Mouse (Mus musculus): ENCODE results near the gene Jmjd8. TPM values are rescaled to one million over a fixed set of nuclear protein-coding genes. Genes with fewer than 3 reads are reported as not detected.

Gene Jmjd8
- polyA plus RNA-seq, 1 experiment from 2014 or later, result 52.0 TPM

DNA sequence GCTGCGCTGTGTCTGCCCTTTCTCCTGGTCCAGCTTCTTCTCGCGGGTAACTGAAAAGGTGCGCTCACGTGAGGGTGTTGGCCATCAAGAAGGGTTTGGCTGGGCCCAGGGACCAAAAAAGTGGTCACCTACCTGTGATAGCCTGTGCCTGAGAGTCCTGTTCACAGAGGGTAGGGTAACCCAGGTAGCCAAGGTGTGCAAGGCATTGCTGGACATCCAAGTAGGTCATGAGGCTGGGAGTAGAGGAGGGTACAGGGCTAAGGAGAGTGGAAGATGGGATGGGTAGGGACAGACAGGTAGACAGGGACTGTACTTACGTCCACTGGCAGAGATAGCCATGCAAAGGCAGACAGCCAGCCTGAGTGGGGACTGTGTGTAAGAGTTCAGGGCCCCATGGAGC lies 11.9 kb downstream of the Jmjd8 start:
- ATAC-seq, result no peak
- Histone ChIP-seq H3K27ac (ENCODE audit: low read length) (no peak overlapping the region), H3K9me3 (replicated peaks; ENCODE audit: control insufficient read depth, low read length, poor library complexity, severe bottlenecking) (no peaks in the 10 kb centered on the region), H3K4me1 (ENCODE audit: control insufficient read depth, insufficient read depth, low read length) (peaks cover 37% of the 10 kb centered on the region), H3K36me3 (ENCODE audit: control insufficient read depth, insufficient read depth, low read length) (peaks cover 32% of the 10 kb centered on the region), H3K9ac (ENCODE audit: low read depth, low read length) (no peak overlapping the region), H3K27me3 (ENCODE audit: control insufficient read depth, insufficient read depth, low read depth, low read length) (no peaks in the 10 kb centered on the region), H3K4me3 (ENCODE audit: low read depth, low read length) (no peak overlapping the region), H3K4me2 (ENCODE audit: low read length) (no peak overlapping the region)
- 98% methylated on average over 6 of the region's 6 CpGs for WGBS

DNA sequence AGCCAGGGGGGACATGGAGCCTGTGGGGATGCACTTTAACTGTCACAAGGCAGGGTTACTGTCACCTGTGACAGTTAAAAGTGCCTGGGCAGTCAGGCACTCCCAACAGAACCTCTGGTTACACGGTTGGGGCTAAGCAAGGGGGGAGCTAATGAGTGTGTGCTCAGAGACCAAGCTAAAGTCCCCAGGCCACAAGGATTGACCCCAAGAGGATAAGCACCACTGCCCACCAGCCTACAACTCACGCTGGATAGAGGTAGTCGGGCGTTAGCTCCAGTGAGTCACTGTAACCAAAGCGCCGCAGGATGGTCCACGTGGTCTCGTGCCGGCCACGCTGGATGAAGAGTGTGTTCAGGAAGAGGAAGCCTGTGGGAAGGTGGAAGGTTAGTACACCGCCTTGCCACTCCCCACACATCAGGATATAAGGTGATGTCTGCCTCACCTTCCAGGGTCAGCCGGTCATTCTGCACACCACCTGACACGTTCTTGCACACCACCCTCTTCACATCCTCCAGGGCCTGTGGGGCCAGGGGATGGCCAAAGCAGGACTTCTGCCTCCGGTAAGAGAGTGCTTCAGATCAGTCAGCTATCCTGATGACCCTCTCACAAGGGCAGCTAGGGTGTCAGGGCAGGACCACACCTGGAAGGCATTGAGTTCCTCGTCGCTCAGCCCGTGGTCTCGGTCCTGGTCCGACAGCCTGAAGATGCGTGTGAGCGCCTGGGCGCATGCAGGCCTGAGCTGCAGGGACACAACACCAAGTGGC lies 12.6 kb downstream of the Jmjd8 start, which contains the start of gene Gm20683:
TSS of gene Gm20683 (minus strand) at position 647 of the 764 bp plus-strand sequence.
- Histone ChIP-seq H3K4me1 (ENCODE audit: control insufficient read depth, insufficient read depth, low read length) (peaks cover 29% of the 10 kb centered on the region), H3K9me3 (replicated peaks; ENCODE audit: control insufficient read depth, low read length, poor library complexity, severe bottlenecking) (no peaks in the 10 kb centered on the region), H3K4me3 (ENCODE audit: low read depth, low read length) (no peak within 1 kb of the TSS), H3K27me3 (ENCODE audit: control insufficient read depth, insufficient read depth, low read depth, low read length) (no peaks in the 10 kb centered on the region), H3K9ac (ENCODE audit: low read depth, low read length) (no peak within 1 kb of the TSS), H3K36me3 (ENCODE audit: control insufficient read depth, insufficient read depth, low read length) (peaks cover 32% of the 10 kb centered on the region), H3K4me2 (ENCODE audit: low read length) (no peak within 1 kb of the TSS), H3K27ac (ENCODE audit: low read length) (no peak within 1 kb of the TSS)
- no peak for ATAC-seq
- 94% methylated on average over 22 of the region's 22 CpGs for WGBS

DNA sequence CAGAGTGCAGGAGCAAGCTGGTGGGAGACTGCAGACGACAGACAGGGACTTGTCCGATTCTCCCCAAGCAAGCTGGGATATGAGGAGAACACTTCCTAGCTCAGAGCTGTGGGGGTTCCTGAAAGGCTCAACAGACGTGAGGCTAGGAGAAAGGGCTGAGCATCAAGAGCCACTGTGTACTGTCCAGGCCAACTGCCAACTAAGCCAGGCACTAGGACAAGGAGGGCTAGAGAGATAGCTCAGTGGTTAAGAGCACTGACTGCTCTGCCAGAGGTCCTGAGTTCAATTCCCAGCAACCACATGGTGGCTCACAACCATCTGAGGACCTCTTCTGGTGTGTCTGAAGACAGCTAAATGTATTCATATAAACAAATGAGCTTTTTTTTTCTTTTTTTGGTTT lies 13.8 kb downstream of the Jmjd8 start:
- 84% methylated on average over 3 of the region's 3 CpGs for WGBS

DNA sequence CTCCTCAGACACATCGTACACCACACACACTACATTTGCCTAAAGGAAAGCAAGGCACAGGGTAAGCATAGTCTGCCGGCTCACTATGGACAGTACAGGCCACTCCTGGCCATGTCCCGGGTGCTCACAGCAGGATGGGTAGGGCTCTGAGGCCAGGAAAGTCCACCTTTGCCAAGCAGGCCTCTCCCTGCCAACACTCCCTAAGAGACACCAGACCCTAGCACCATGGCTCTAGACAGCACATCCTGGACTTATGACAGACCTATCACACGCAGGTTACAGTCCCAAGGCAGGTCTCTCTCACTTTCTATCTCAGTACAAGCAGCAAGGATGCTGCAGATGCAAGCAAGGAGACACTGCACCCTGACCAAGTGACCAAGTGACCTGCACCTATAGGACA lies 14.5 kb downstream of the Jmjd8 start:
- Histone ChIP-seq H3K36me3 (ENCODE audit: control insufficient read depth, insufficient read depth, low read length) (peaks cover 34% of the 10 kb centered on the region), H3K27me3 (ENCODE audit: control insufficient read depth, insufficient read depth, low read depth, low read length) (no peaks in the 10 kb centered on the region), H3K9me3 (replicated peaks; ENCODE audit: control insufficient read depth, low read length, poor library complexity, severe bottlenecking) (no peaks in the 10 kb centered on the region), H3K4me3 (ENCODE audit: low read depth, low read length) (no peak overlapping the region; the same call in 1 of the 2 replicates), H3K9ac (ENCODE audit: low read depth, low read length) (peak overlapping the region; percentile 84; the same call in 1 of the 2 replicates), H3K27ac (ENCODE audit: low read length) (no peak overlapping the region), H3K4me1 (ENCODE audit: control insufficient read depth, insufficient read depth, low read length) (peaks cover 15% of the 10 kb centered on the region), H3K4me2 (ENCODE audit: low read length) (peak overlapping the region; percentile 95)
- ATAC-seq, result no peak
- 95% methylated on average over 4 of the region's 4 CpGs for WGBS

More for the DNA sequence above, 13.8 kb downstream of the Jmjd8 start:
- Histone ChIP-seq H3K4me1 (ENCODE audit: control insufficient read depth, insufficient read depth, low read length) (peaks cover 21% of the 10 kb centered on the region), H3K27me3 (ENCODE audit: control insufficient read depth, insufficient read depth, low read depth, low read length) (no peaks in the 10 kb centered on the region), H3K36me3 (ENCODE audit: control insufficient read depth, insufficient read depth, low read length) (peaks cover 32% of the 10 kb centered on the region), H3K4me3 (ENCODE audit: low read depth, low read length) (no peak overlapping the region), H3K9me3 (replicated peaks; ENCODE audit: control insufficient read depth, low read length, poor library complexity, severe bottlenecking) (no peaks in the 10 kb centered on the region), H3K27ac (ENCODE audit: low read length) (no peak overlapping the region), H3K4me2 (ENCODE audit: low read length) (no peak overlapping the region), H3K9ac (ENCODE audit: low read depth, low read length) (no peak overlapping the region)
- ATAC-seq, result no peak

DNA sequence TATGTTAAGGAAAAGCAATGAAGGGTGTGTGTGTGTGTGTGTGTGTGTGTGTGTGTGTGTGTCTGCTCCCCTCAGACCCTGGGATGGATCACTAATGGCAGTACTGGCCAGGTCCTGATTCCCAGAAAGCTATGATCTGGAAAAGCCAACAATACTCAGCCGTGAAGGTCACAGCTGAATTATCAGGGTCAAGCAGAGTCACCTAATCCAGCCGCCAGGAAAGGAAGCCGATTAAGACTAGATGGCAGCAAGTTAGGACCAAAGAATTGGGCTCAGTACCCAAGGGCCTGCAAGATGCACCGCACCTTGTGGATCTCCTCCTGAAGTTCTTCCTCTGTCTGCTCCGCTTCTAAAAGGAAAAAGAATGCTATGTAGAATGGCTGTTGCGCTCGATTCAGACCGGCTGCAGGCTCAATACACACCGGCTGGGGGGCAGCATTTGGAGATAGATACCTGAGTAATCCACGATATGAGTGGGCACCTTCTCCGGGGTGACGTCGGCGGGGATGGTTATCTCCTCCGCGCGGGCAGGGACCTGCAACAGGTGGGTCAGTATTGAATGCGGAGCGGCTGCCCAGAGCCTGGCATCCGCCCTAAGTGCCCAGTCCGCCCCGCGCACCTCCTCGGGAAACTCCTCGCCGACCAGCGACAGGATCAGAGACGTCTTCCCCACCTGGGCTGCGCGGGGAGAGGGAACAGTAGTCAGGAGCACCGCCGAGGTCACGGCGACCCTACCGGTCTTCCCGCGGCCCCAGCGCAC lies 15.1 kb downstream of the Jmjd8 start:
- Histone ChIP-seq H3K36me3 (ENCODE audit: control insufficient read depth, insufficient read depth, low read length) (peaks cover 32% of the 10 kb centered on the region), H3K9me3 (replicated peaks; ENCODE audit: control insufficient read depth, low read length, poor library complexity, severe bottlenecking) (no peaks in the 10 kb centered on the region), H3K4me3 (ENCODE audit: low read depth, low read length) (peak overlapping the region; percentile 89), H3K4me1 (ENCODE audit: control insufficient read depth, insufficient read depth, low read length) (peaks cover 15% of the 10 kb centered on the region), H3K27ac (ENCODE audit: low read length) (peak overlapping the region; percentile 75), H3K9ac (ENCODE audit: low read depth, low read length) (peak overlapping the region; percentile 84), H3K27me3 (ENCODE audit: control insufficient read depth, insufficient read depth, low read depth, low read length) (no peaks in the 10 kb centered on the region), H3K4me2 (ENCODE audit: low read length) (peak overlapping the region; percentile 95)
- WGBS, result 1% methylated on average over 36 of the region's 38 CpGs
- ATAC-seq, result peak; percentile 34; the same call in 1 of the 2 replicates

DNA sequence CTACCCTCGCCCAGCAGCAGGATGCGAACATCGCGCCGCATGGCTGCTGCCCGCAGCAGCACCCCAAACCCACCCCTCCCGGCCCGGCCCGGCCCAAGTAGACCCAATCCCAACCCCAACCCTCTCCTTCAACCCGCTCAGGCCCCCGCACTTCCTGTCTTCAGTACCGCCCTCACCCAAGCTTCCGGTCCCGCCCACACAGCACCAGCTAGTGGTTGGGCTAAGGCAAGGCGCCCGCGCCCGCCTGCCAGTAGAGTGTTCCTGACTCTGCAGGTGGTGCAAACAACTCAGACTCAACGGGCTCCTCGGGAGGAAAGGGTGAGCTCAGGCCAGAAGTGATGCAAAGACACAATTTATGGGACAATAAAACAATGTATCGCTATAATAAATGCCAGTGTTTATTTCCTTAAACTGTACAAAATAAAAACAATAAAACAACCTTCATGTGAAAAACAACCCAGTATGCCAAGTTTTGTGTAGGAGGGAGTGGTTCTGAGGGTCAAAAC lies 15.8 kb downstream of the Jmjd8 start, which contains the start of gene Rhot2:
TSS of gene Rhot2 (minus strand) at position 456 of the 506 bp plus-strand sequence.
- peaks cover 26% of the 10 kb centered on the region for H3K36me3 ChIP-seq (ENCODE audit: control insufficient read depth, insufficient read depth, low read length)
- peaks cover 15% of the 10 kb centered on the region for H3K4me1 ChIP-seq (ENCODE audit: control insufficient read depth, insufficient read depth, low read length)

DNA sequence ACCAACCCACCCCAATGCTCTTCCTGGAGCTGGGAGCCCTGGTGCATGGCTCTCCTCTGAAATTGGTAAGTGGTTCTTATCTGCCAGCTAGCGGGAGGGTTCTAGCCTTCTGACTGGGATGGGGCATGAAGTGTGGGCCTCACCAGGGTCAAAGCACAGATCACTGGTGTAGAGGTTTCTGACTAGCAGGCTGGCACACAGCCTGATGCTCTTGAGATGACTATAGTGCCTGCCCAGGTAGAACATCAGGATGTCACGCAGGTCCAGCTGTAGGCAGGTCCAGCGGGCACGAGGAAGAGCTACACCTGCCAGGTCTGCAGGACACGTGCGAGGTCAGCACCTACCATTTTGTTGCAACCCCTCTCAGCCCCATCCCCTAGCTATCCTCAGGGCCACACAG lies 31.6 kb downstream of the Jmjd8 start:
- Histone ChIP-seq H3K27me3 (ENCODE audit: control insufficient read depth, insufficient read depth, low read depth, low read length) (no peaks in the 10 kb centered on the region), H3K36me3 (ENCODE audit: control insufficient read depth, insufficient read depth, low read length) (no peaks in the 10 kb centered on the region), H3K9me3 (replicated peaks; ENCODE audit: control insufficient read depth, low read length, poor library complexity, severe bottlenecking) (no peaks in the 10 kb centered on the region), H3K4me1 (ENCODE audit: control insufficient read depth, insufficient read depth, low read length) (peaks cover 17% of the 10 kb centered on the region), H3K27ac (ENCODE audit: low read length) (no peak overlapping the region), H3K4me3 (ENCODE audit: low read depth, low read length) (no peak overlapping the region), H3K9ac (ENCODE audit: low read depth, low read length) (peak overlapping the region; percentile 92; the same call in 1 of the 2 replicates), H3K4me2 (ENCODE audit: low read length) (peak overlapping the region; percentile 81)
- no peak; the same call in 1 of the 2 replicates for ATAC-seq
- 93% methylated on average over 6 of the region's 6 CpGs for WGBS

More for the DNA sequence above, 15.8 kb downstream of the Jmjd8 start, which contains the start of gene Rhot2:
- peak; percentile 96 for ATAC-seq
- Histone ChIP-seq H3K9ac (ENCODE audit: low read depth, low read length) (peak within 1 kb of the TSS; percentile 84), H3K4me2 (ENCODE audit: low read length) (peak within 1 kb of the TSS; percentile 95), H3K27me3 (ENCODE audit: control insufficient read depth, insufficient read depth, low read depth, low read length) (no peaks in the 10 kb centered on the region), H3K9me3 (replicated peaks; ENCODE audit: control insufficient read depth, low read length, poor library complexity, severe bottlenecking) (no peaks in the 10 kb centered on the region), H3K27ac (ENCODE audit: low read length) (peak within 1 kb of the TSS; percentile 75), H3K4me3 (ENCODE audit: low read depth, low read length) (peak within 1 kb of the TSS; percentile 89)
- under 1% methylated on average over 21 of the region's 21 CpGs for WGBS

DNA sequence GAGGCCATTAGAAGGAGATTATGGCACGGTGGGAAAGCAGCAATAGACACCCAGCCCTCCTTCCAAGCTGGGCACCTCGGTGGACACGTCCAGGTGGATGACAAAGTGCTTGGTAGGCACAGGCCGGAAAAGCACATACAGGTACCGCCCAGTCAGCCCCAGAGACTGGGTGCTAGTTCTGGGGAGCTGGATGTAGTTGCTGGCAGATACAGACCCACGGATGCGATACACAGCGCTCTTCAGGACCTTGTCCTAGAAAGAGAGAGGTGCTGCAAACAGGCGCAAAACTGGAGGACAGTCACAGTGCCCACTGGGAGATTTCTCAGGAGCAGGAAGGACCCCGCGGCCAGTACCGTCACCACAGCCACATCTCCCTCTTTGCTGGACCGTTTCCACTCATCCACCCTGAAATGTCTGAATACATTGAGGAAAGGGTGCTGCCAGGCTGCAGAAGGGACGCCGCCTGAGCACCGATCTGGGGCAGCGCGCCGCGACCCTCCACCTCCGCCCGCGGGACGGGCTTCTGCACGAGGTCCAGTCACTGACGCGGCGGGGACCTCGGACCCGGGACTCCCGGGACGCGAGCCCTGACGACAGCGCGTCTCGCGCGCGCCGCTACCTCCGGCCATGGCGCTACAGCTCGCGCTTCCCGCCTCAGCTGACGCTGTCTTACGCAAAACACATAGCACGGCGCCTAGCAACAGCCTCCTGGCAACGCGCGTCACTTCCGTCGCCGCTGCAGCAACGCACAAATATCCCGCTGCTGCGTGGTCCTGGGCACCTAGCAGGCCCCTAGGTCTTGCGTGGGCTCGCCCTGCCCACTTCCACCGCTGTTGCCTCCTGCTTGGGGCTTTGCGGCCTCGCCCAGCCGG lies 32.4 kb downstream of the Jmjd8 start, which contains the start of gene Wdr90:
TSS of gene Wdr90 (minus strand) at position 670 of the 872 bp plus-strand sequence.
- WGBS, result 4% methylated on average over 65 of the region's 65 CpGs

More for the DNA sequence above, 32.4 kb downstream of the Jmjd8 start, which contains the start of gene Wdr90:
- no peaks in the 10 kb centered on the region for H3K9me3 ChIP-seq (replicated peaks; ENCODE audit: control insufficient read depth, low read length, poor library complexity, severe bottlenecking)
- H3K36me3 ChIP-seq (ENCODE audit: control insufficient read depth, insufficient read depth, low read length), result no peaks in the 10 kb centered on the region
- H3K4me3 ChIP-seq (ENCODE audit: low read depth, low read length), result peak within 1 kb of the TSS; percentile 75
- H3K4me1 ChIP-seq (ENCODE audit: control insufficient read depth, insufficient read depth, low read length), result peaks cover 17% of the 10 kb centered on the region
- H3K27me3 ChIP-seq (ENCODE audit: control insufficient read depth, insufficient read depth, low read depth, low read length), result no peaks in the 10 kb centered on the region
- H3K27ac ChIP-seq (ENCODE audit: low read length), result peak within 1 kb of the TSS; percentile 89
- ATAC-seq, result peak; percentile 93
- peak within 1 kb of the TSS; percentile 92 for H3K9ac ChIP-seq (ENCODE audit: low read depth, low read length)
- H3K4me2 ChIP-seq (ENCODE audit: low read length), result peak within 1 kb of the TSS; percentile 81

Measured in midbrain, embryonic 16.5 days (tissue).